Mouse (Mus musculus): ENCODE measurements around the gene Ost4. TPM values are rescaled to one million over a fixed set of nuclear protein-coding genes. Genes with fewer than 3 reads are reported as not detected.

Gene Ost4
- polyA plus RNA-seq, 2 experiments, result 216 to 420 TPM

DNA sequence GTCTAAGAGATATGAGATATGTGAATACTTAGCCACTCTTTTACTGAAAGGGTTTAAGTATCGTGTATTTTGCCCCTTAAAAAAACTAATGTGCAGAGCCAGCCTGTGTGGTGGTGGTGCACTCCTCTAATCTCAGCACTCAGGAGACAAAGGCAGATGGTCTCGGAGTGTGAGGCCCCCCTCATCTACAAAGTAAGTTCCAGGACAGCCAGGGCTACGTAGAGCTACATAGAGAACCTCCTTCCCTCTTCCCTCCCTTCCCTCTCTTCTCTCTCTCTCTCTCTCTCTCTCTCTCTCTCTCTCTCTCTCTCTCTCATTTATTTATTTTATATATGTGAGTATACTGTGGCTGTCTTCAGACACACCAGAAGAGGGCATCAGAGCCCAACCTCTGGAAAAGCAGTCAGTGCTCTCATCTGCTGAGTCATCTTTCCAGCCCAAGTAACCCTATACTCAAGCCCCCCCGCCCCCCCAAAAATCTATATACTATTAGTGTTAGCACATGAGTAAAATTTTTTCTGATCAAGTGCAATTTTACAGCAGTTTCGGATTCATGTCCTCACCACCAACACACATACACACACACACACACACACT lies 28.1 kb downstream of the Ost4 start:
- TF ChIP-seq CTCF (IDR thresholded peaks at IDR 0.05; ENCODE audit: low read depth), result no peak; the same call in 1 of the 2 replicates
- TF ChIP-seq EP300 (IDR thresholded peaks at IDR 0.05; ENCODE audit: low read depth), result no peak
- Histone ChIP-seq H3K36me3 (replicated peaks; ENCODE audit: control insufficient read depth, insufficient read depth, low read depth) (peaks cover 24% of the 10 kb centered on the region), H3K27ac (no peak overlapping the region), H3K27me3 (ENCODE audit: control insufficient read depth, insufficient read depth, low read length) (no peaks in the 10 kb centered on the region), H3K9ac (replicated peaks) (no peak overlapping the region), H3K9me3 (ENCODE audit: control insufficient read depth, low read length) (no peaks in the 10 kb centered on the region), H3K4me2 (ENCODE audit: low read depth) (no peak overlapping the region), H3K4me3 (ENCODE audit: insufficient read depth in 1 of 2, low read depth in 2 of 2, low read length in 2 of 2) (no peak overlapping the region), H3K4me1 (replicated peaks; ENCODE audit: control insufficient read depth in 2 of 2, insufficient read depth in 2 of 2, low read length in 1 of 2) (no peaks in the 10 kb centered on the region; a peak in 1 of 4 replicates)
- no peak for DNase-seq (ENCODE audit: low read depth in 3 of 3, low spot score in 3 of 3)
- WGBS (ENCODE audit: insufficient replicate concordance), result 64% methylated on average over 5 of the region's 5 CpGs
- no peak for ATAC-seq (ENCODE audit: insufficient read depth)

GRCm38 (mm10) chr5:30878616-30879015 lies 29.0 kb downstream of the Ost4 start:
- DNase-seq (ENCODE audit: low read depth in 3 of 3, low spot score in 3 of 3) (no peak), ATAC-seq (ENCODE audit: insufficient read depth) (no peak)
- Histone ChIP-seq H3K9ac (replicated peaks) (no peak overlapping the region), H3K4me1 (replicated peaks; ENCODE audit: control insufficient read depth in 2 of 2, insufficient read depth in 2 of 2, low read length in 1 of 2) (no peaks in the 10 kb centered on the region; a peak in 1 of 4 replicates), H3K4me3 (ENCODE audit: insufficient read depth in 1 of 2, low read depth in 2 of 2, low read length in 2 of 2) (no peak overlapping the region), H3K4me2 (ENCODE audit: low read depth) (no peak overlapping the region), H3K9me3 (ENCODE audit: control insufficient read depth, low read length) (no peaks in the 10 kb centered on the region), H3K27ac (no peak overlapping the region), H3K27me3 (ENCODE audit: control insufficient read depth, insufficient read depth, low read length) (no peaks in the 10 kb centered on the region), H3K36me3 (replicated peaks; ENCODE audit: control insufficient read depth, insufficient read depth, low read depth) (peaks cover 31% of the 10 kb centered on the region)
- 53% methylated on average over 6 of the region's 6 CpGs for WGBS (ENCODE audit: insufficient replicate concordance)
- TF ChIP-seq CTCF (IDR thresholded peaks at IDR 0.05; ENCODE audit: low read depth) (no peak), EP300 (IDR thresholded peaks at IDR 0.05; ENCODE audit: low read depth) (no peak)

- no peaks in the 10 kb centered on the region for H3K9me3 ChIP-seq (ENCODE audit: control insufficient read depth, low read length)
- H3K9ac ChIP-seq (replicated peaks), result no peak overlapping the region
- ATAC-seq (ENCODE audit: insufficient read depth) (no peak), DNase-seq (ENCODE audit: low read depth in 3 of 3, low spot score in 3 of 3) (no peak)
- H3K27me3 ChIP-seq (ENCODE audit: control insufficient read depth, insufficient read depth, low read length), result no peaks in the 10 kb centered on the region
- TF ChIP-seq EP300 (IDR thresholded peaks at IDR 0.05; ENCODE audit: low read depth) (no peak), CTCF (IDR thresholded peaks at IDR 0.05; ENCODE audit: low read depth) (no peak)
- H3K4me2 ChIP-seq (ENCODE audit: low read depth), result no peak overlapping the region
- H3K4me1 ChIP-seq (replicated peaks; ENCODE audit: control insufficient read depth in 2 of 2, insufficient read depth in 2 of 2, low read length in 1 of 2), result peaks cover 3 to 5% of the 10 kb centered on the region in 2 experiments; a peak in 3 of 4 replicates
- peaks cover 58% of the 10 kb centered on the region for H3K36me3 ChIP-seq (replicated peaks; ENCODE audit: control insufficient read depth, insufficient read depth, low read depth)
- no peak overlapping the region for H3K27ac ChIP-seq
- WGBS (ENCODE audit: insufficient replicate concordance), result 80% methylated on average over 7 of the region's 7 CpGs
- H3K4me3 ChIP-seq (ENCODE audit: insufficient read depth in 1 of 2, low read depth in 2 of 2, low read length in 2 of 2), result no peak overlapping the region
Observed at GRCm38 (mm10) chr5:30874365-30874764, 33.2 kb downstream of the Ost4 start.

DNA sequence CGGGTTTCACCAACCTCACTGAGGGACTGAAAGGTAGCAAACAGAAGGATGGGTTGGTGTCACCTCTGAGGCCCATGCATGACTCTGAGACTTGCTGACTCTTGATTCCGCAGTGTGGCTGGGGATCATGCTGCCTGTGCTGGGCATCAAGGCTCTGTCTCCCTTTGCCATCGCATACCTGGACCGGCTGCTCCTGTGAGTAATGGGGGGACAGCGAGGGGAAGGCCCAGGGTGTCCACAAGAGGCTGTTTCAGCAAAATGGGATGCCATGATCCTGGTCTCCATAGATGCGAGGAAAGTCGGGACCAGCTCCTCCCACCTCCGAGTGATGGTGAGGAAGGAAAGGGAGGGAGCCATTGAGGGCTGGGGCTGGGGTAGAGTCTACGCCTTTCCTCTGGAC lies 35.0 kb downstream of the Ost4 start:
- Histone ChIP-seq H3K4me2 (ENCODE audit: low read depth) (no peak overlapping the region), H3K36me3 (replicated peaks; ENCODE audit: control insufficient read depth, insufficient read depth, low read depth) (peaks cover 58% of the 10 kb centered on the region), H3K4me1 (replicated peaks; ENCODE audit: control insufficient read depth in 2 of 2, insufficient read depth in 2 of 2, low read length in 1 of 2) (peaks cover 7% of the 10 kb centered on the region in 2 experiments), H3K9me3 (ENCODE audit: control insufficient read depth, low read length) (no peaks in the 10 kb centered on the region), H3K27me3 (ENCODE audit: control insufficient read depth, insufficient read depth, low read length) (no peaks in the 10 kb centered on the region), H3K4me3 (ENCODE audit: insufficient read depth in 1 of 2, low read depth in 2 of 2, low read length in 2 of 2) (no peak overlapping the region), H3K9ac (replicated peaks) (no peak overlapping the region), H3K27ac (no peak overlapping the region)
- 90% methylated on average over 9 of the region's 9 CpGs for WGBS (ENCODE audit: insufficient replicate concordance)
- TF ChIP-seq EP300 (IDR thresholded peaks at IDR 0.05; ENCODE audit: low read depth), result no peak
- DNase-seq (ENCODE audit: low read depth in 3 of 3, low spot score in 3 of 3) (no peak), ATAC-seq (ENCODE audit: insufficient read depth) (no peak)

- peak overlapping the region; percentile 94 for H3K9ac ChIP-seq (replicated peaks)
- TF ChIP-seq CTCF (IDR thresholded peaks at IDR 0.05; ENCODE audit: low read depth), result no peak
- no peak for TF ChIP-seq EP300 (IDR thresholded peaks at IDR 0.05; ENCODE audit: low read depth)
- H3K27me3 ChIP-seq (ENCODE audit: control insufficient read depth, insufficient read depth, low read length), result no peaks in the 10 kb centered on the region
- no peak overlapping the region for H3K27ac ChIP-seq
- peaks cover 7% of the 10 kb centered on the region in 2 experiments for H3K4me1 ChIP-seq (replicated peaks; ENCODE audit: control insufficient read depth in 2 of 2, insufficient read depth in 2 of 2, low read length in 1 of 2)
- 5% methylated on average over 2 of the region's 2 CpGs for WGBS (ENCODE audit: insufficient replicate concordance)
- H3K9me3 ChIP-seq (ENCODE audit: control insufficient read depth, low read length), result no peaks in the 10 kb centered on the region
- peak overlapping the region; percentile 94 to 95 for H3K4me3 ChIP-seq (ENCODE audit: insufficient read depth in 1 of 2, low read depth in 2 of 2, low read length in 2 of 2)
- ATAC-seq (ENCODE audit: insufficient read depth) (no peak), DNase-seq (ENCODE audit: low read depth in 3 of 3, low spot score in 3 of 3) (no peak)
- peak overlapping the region; percentile 80 for H3K4me2 ChIP-seq (ENCODE audit: low read depth)
- peaks cover 41% of the 10 kb centered on the region for H3K36me3 ChIP-seq (replicated peaks; ENCODE audit: control insufficient read depth, insufficient read depth, low read depth)
Observed at GRCm38 (mm10) chr5:30870131-30870406, 37.5 kb downstream of the Ost4 start.
